Mouse (Mus musculus): ENCODE measurements around the gene Zfp663. TPM values are rescaled to one million over a fixed set of nuclear protein-coding genes. Genes with fewer than 3 reads are reported as not detected.
A peak's percentile ranks its signal among the peaks of the same experiment; 100 is the strongest.

Zfp663 gene
- polyA plus RNA-seq, 1 experiment from 2014 or later, result 1.2 TPM

DNA sequence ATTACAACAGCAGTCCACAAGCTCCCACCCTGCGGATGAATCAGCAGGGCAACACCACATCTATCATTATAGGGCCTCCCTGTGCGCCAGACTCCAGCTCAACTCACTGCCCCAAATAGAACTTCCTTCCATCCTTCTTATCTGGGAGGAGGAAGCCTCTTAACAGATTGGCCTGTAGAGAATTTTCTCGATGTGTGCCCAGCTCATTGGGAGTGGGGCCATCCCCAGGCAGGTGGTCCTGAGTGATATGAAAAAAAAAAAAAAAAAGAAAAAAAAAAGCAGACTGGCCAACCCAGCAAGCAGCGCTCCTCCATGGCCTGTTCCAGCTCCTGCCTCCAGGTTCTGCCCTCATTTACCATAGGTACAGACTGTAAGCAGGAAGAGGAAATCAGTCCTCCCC lies 7.5 kb upstream of the Zfp663 start:
- Histone ChIP-seq H3K27ac (ENCODE audit: low read length) (no peak overlapping the region), H3K9me3 (ENCODE audit: low read length) (peaks cover 5% of the 10 kb centered on the region; the same call in 1 of the 2 replicates), H3K4me1 (ENCODE audit: insufficient read depth, low read depth, low read length) (no peaks in the 10 kb centered on the region), H3K36me3 (ENCODE audit: insufficient read depth, low read length) (peaks cover 18% of the 10 kb centered on the region), H3K9ac (replicated peaks; ENCODE audit: low read depth) (no peak overlapping the region), H3K4me3 (ENCODE audit: low read depth, low read length) (no peak overlapping the region), H3K27me3 (replicated peaks; ENCODE audit: insufficient read depth, low read length) (no peaks in the 10 kb centered on the region), H3K4me2 (replicated peaks; ENCODE audit: low read depth, low read length) (no peak overlapping the region)
- no peak for TF ChIP-seq EP300 (IDR thresholded peaks at IDR 0.05)
- no peak for TF ChIP-seq CTCF (IDR thresholded peaks at IDR 0.05)
- DNase-seq (ENCODE audit: low spot score), result no peak
- WGBS, result 53% methylated on average over 4 of the region's 4 CpGs
- no peak for ATAC-seq

GRCm38 (mm10) chr2:165375478-165375877 lies 6.9 kb upstream of the Zfp663 start:
- peaks cover 12% of the 10 kb centered on the region for H3K36me3 ChIP-seq (ENCODE audit: insufficient read depth, low read length)
- no peak overlapping the region for H3K4me3 ChIP-seq (ENCODE audit: low read depth, low read length)
- ATAC-seq, result no peak
- H3K4me1 ChIP-seq (ENCODE audit: insufficient read depth, low read depth, low read length), result no peaks in the 10 kb centered on the region
- H3K9ac ChIP-seq (replicated peaks; ENCODE audit: low read depth), result no peak overlapping the region
- WGBS, result 80% methylated on average over 5 of the region's 5 CpGs
- TF ChIP-seq EP300 (IDR thresholded peaks at IDR 0.05) (no peak), CTCF (IDR thresholded peaks at IDR 0.05) (no peak)
- 0 out of 2 replicates have a peak, but pooled peaks cover under 1% of the 10 kb centered on the region for H3K9me3 ChIP-seq (ENCODE audit: low read length)
- no peaks in the 10 kb centered on the region for H3K27me3 ChIP-seq (replicated peaks; ENCODE audit: insufficient read depth, low read length)
- no peak for DNase-seq (ENCODE audit: low spot score)
- H3K4me2 ChIP-seq (replicated peaks; ENCODE audit: low read depth, low read length), result no peak overlapping the region
- no peak overlapping the region for H3K27ac ChIP-seq (ENCODE audit: low read length)

- no peak overlapping the region for H3K27ac ChIP-seq (ENCODE audit: low read length)
- peaks cover 8% of the 10 kb centered on the region; the same call in 1 of the 2 replicates for H3K4me1 ChIP-seq (ENCODE audit: insufficient read depth, low read depth, low read length)
- no peak overlapping the region for H3K9ac ChIP-seq (replicated peaks; ENCODE audit: low read depth)
- WGBS, result 28% methylated on average over 3 of the region's 3 CpGs
- H3K9me3 ChIP-seq (ENCODE audit: low read length), result no peaks in the 10 kb centered on the region
- H3K4me3 ChIP-seq (ENCODE audit: low read depth, low read length), result no peak overlapping the region
- no peaks in the 10 kb centered on the region for H3K36me3 ChIP-seq (ENCODE audit: insufficient read depth, low read length)
- no peak for TF ChIP-seq CTCF (IDR thresholded peaks at IDR 0.05)
- TF ChIP-seq EP300 (IDR thresholded peaks at IDR 0.05), result no peak
- ATAC-seq (no peak), DNase-seq (ENCODE audit: low spot score) (no peak)
- 0 out of 2 replicates have a peak, but pooled peaks cover 3% of the 10 kb centered on the region for H3K27me3 ChIP-seq (replicated peaks; ENCODE audit: insufficient read depth, low read length)
- no peak overlapping the region for H3K4me2 ChIP-seq (replicated peaks; ENCODE audit: low read depth, low read length)
Observed at GRCm38 (mm10) chr2:165371066-165371465, 2.5 kb upstream of the Zfp663 start.

- Histone ChIP-seq H3K9me3 (ENCODE audit: low read length) (no peaks in the 10 kb centered on the region), H3K4me1 (ENCODE audit: insufficient read depth, low read depth, low read length) (peaks cover 8% of the 10 kb centered on the region; the same call in 1 of the 2 replicates), H3K27ac (ENCODE audit: low read length) (no peak overlapping the region), H3K4me3 (ENCODE audit: low read depth, low read length) (no peak overlapping the region), H3K27me3 (replicated peaks; ENCODE audit: insufficient read depth, low read length) (0 out of 2 replicates have a peak, but pooled peaks cover 3% of the 10 kb centered on the region), H3K9ac (replicated peaks; ENCODE audit: low read depth) (no peak overlapping the region), H3K36me3 (ENCODE audit: insufficient read depth, low read length) (no peaks in the 10 kb centered on the region), H3K4me2 (replicated peaks; ENCODE audit: low read depth, low read length) (no peak overlapping the region)
- 70% methylated on average over 3 of the region's 3 CpGs for WGBS
- DNase-seq (ENCODE audit: low spot score) (no peak), ATAC-seq (no peak)
- TF ChIP-seq CTCF (IDR thresholded peaks at IDR 0.05), result no peak
- no peak for TF ChIP-seq EP300 (IDR thresholded peaks at IDR 0.05)
Observed at GRCm38 (mm10) chr2:165370348-165370747, 1.8 kb upstream of the Zfp663 start.

GRCm38 (mm10) chr2:165367868-165368439 lies 575 bp downstream of the Zfp663 start:
- 4% methylated on average over 12 of the region's 13 CpGs for WGBS
- no peaks in the 10 kb centered on the region for H3K36me3 ChIP-seq (ENCODE audit: insufficient read depth, low read length)
- H3K9me3 ChIP-seq (ENCODE audit: low read length), result no peaks in the 10 kb centered on the region
- no peak for TF ChIP-seq EP300 (IDR thresholded peaks at IDR 0.05)
- no peak for TF ChIP-seq CTCF (IDR thresholded peaks at IDR 0.05)
- peaks cover 8% of the 10 kb centered on the region; the same call in 1 of the 2 replicates for H3K4me1 ChIP-seq (ENCODE audit: insufficient read depth, low read depth, low read length)
- H3K4me2 ChIP-seq (replicated peaks; ENCODE audit: low read depth, low read length), result peak overlapping the region; percentile 34
- ATAC-seq (no peak), DNase-seq (ENCODE audit: low spot score) (peak; percentile 22)
- H3K27me3 ChIP-seq (replicated peaks; ENCODE audit: insufficient read depth, low read length), result 0 out of 2 replicates have a peak, but pooled peaks cover 3% of the 10 kb centered on the region
- no peak overlapping the region for H3K9ac ChIP-seq (replicated peaks; ENCODE audit: low read depth)
- no peak overlapping the region for H3K27ac ChIP-seq (ENCODE audit: low read length)
- no peak overlapping the region for H3K4me3 ChIP-seq (ENCODE audit: low read depth, low read length)

- peak; percentile 84 for ATAC-seq
- DNase-seq (ENCODE audit: low spot score), result peak; percentile 91
- Histone ChIP-seq H3K9me3 (ENCODE audit: low read length) (no peaks in the 10 kb centered on the region), H3K27ac (ENCODE audit: low read length) (no peak overlapping the region), H3K4me2 (replicated peaks; ENCODE audit: low read depth, low read length) (peak overlapping the region; percentile 14; the same call in 1 of the 2 replicates), H3K36me3 (ENCODE audit: insufficient read depth, low read length) (no peaks in the 10 kb centered on the region), H3K9ac (replicated peaks; ENCODE audit: low read depth) (no peak overlapping the region), H3K4me1 (ENCODE audit: insufficient read depth, low read depth, low read length) (peaks cover 8% of the 10 kb centered on the region; the same call in 1 of the 2 replicates), H3K27me3 (replicated peaks; ENCODE audit: insufficient read depth, low read length) (0 out of 2 replicates have a peak, but pooled peaks cover 3% of the 10 kb centered on the region), H3K4me3 (ENCODE audit: low read depth, low read length) (no peak overlapping the region)
- WGBS, result 7% methylated on average over 5 of the region's 8 CpGs
- TF ChIP-seq EP300 (IDR thresholded peaks at IDR 0.05) (no peak), CTCF (IDR thresholded peaks at IDR 0.05) (no peak)
Observed at GRCm38 (mm10) chr2:165367047-165367520, 1.4 kb downstream of the Zfp663 start.

Data from lung, postnatal 0 days (tissue).